Mouse (Mus musculus): ENCODE measurements around the gene Hps5. TPM values are rescaled to one million over a fixed set of nuclear protein-coding genes. Genes with fewer than 3 reads are reported as not detected.
"Not testable (repeated sequence)": the region's sequence is repeated elsewhere in the genome, so short reads cannot be mapped to it uniquely, and the experiment has no call there.

Hps5 gene
- total RNA-seq (2017), result 32.3 and 33.0 TPM in 2 replicates

- peak; percentile 96 for ATAC-seq (replicated peaks; ENCODE audit: low read depth, poor library complexity, severe bottlenecking)
Measured at GRCm38 (mm10) chr7:46795287-46796205, at the start of gene Hps5, which contains the start of gene Gtf2h1. Gene Hps5 (minus strand): TSS chr7:46796064. Gene Gtf2h1 (plus strand): TSS chr7:46796103.

- ATAC-seq (replicated peaks; ENCODE audit: low read depth, poor library complexity, severe bottlenecking), result peak; percentile 76
Measured at GRCm38 (mm10) chr7:46845211-46845977, 49.5 kb upstream of the Hps5 start.

DNA sequence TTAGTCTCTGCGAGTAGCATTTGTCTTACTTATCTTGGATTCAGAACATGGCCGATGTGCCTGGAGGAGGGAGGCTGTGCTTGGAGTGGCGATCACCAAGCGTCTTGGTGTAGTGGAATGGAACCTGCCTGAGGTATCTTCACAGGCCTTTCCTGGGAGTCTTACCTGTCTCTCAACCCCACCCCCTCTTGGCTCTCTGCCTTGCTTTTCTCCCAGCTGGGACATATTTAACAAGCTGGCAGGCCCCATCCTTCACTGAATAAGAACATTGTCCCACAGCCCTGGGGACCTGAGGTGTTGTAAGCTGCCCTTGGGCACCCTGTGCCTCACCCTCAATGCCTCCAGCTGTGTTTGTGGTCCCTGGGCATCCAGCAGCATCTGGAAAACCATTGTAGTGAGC is 47.7 kb upstream of the Hps5 start:
- no peak for ATAC-seq (replicated peaks; ENCODE audit: low read depth, poor library complexity, severe bottlenecking)

DNA sequence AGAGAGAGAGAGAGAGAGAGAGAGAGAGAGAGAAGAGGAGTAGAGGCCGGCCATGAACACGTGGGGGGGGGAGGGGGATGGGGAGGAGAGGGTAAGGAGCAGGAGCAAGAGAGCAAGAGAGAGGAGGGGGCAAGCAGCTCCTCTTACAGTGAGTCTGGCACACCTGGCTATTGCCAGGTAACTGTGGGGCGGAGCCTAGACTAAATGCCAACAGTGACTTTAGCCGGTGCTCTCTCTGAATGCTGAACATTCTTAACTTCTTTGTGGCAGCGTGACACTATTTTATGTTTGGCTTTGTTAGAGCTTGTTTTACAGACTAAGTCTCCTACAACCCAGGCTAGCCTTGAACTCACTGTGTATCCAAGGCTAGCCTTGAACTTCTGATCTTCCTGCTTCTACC is 46.4 kb upstream of the Hps5 start:
- no peak for ATAC-seq (replicated peaks; ENCODE audit: low read depth, poor library complexity, severe bottlenecking)

DNA sequence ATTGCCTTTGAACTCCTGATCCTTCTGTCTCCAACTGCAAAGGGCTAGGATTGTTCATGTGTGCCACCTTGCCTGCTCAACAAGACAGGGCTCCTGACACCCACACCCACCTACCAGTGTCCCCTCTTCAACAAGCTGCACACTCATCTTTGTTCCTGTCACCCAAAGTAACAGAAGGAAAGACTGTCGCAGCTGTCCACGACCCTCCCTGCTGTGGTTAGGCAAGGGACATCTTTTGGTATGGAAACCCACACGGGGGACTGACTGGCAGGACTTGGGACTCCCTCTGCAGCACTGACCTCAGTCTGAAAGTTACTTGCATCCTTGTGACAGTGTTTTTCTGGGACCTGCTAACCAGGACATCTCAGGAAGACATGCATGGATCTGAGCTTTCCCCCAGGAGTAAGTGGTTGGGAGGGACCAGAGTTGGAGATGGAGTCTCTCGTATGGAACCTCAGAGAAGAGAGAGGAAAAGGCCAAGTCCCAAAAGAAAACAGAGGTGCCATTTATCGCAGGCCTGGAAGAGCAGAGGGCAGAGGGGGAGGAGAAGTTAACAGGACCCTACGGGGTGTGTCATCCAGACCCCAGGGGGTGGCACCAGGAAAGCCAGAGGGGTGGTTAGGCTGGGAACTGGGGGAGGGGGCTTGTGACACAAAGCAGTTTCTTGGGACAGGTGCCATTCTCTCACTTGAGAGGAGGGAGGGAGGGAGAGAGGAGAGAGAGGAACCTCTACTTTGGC is 45.1 kb upstream of the Hps5 start, which contains the start of gene Ldha:
Ldha (plus strand) TSS at position 689 of the 739 bp plus-strand sequence.
- ATAC-seq (replicated peaks; ENCODE audit: low read depth, poor library complexity, severe bottlenecking), result no peak

- no peak for ATAC-seq (replicated peaks; ENCODE audit: low read depth, poor library complexity, severe bottlenecking)
Measured at GRCm38 (mm10) chr7:46840326-46840725, 44.5 kb upstream of the Hps5 start.

DNA sequence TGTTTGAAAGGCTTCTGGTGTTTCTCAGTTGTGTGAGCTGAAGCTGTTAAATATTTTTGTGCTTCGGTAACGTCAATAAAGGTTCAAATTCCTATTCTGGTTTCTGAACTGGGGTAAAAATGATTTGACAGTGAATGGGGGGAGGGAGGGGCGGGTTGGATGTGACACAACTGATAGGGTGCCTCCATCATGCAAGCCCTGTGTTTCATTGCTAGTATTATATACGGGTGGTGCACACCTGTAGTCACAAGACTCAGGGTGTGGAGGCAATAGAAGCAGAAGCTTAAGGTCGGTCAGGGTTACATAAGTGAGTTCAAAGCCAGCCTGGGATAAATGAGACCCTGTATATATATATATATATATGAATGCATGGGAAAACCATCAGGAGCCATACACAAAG is 44.0 kb upstream of the Hps5 start:
- ATAC-seq (replicated peaks; ENCODE audit: low read depth, poor library complexity, severe bottlenecking), result no peak

GRCm38 (mm10) chr7:46839446-46839845 is 43.6 kb upstream of the Hps5 start:
- ATAC-seq (replicated peaks; ENCODE audit: low read depth, poor library complexity, severe bottlenecking), result no peak

- peak; percentile 87 for ATAC-seq (replicated peaks; ENCODE audit: low read depth, poor library complexity, severe bottlenecking)
Measured at GRCm38 (mm10) chr7:46838891-46839302, 43.0 kb upstream of the Hps5 start.

DNA sequence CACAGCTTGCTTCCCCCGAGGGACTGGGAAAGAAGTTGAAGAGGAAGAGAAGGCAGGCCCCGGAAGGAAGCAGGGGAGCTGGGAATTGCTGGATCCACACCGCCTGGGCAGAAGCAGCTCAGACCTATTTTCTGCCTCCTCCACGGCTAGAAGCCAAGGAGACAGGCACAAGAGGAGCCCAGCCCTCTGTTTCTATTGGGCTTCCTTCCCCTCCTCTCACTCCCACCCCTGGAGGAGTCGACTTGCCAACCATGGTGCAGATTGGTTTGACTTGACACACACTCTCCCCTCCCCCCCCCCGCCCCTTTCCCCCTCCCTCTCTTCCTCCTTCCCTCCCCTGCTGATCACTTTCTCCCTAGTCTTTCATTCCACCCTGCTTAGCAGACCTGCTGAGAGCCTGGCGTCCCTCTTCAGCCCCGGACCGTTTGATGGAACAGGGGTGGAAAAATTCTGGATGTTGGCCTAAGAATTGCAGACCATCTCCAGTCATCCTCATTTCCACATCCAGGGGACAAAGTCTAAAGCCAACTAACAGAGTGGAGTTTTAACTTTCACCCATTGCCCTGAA is 42.3 kb upstream of the Hps5 start:
- ATAC-seq (replicated peaks; ENCODE audit: low read depth, poor library complexity, severe bottlenecking), result peak; percentile 57

DNA sequence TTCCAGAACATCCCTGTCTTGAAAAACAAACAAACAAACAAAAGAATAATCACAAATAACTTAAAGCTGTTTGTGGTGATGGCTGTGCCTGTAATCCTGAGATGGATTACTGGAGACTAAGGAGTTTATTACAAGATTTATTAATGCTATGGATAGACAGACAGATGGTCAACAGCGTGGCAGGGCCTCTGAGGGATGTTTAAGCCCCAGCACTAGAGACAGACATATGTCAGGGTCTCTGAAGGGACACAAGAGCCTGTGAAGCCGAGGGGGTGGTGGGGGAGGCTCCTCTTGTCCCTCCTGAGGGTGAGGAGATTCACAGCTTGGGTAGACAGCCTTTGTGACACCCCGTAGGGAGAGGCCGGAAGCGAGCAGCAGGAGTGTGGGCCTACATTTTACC is 41.2 kb upstream of the Hps5 start:
- ATAC-seq (replicated peaks; ENCODE audit: low read depth, poor library complexity, severe bottlenecking), result no peak

- no peak for ATAC-seq (replicated peaks; ENCODE audit: low read depth, poor library complexity, severe bottlenecking)
Measured at GRCm38 (mm10) chr7:46836357-46836756, 40.5 kb upstream of the Hps5 start.

DNA sequence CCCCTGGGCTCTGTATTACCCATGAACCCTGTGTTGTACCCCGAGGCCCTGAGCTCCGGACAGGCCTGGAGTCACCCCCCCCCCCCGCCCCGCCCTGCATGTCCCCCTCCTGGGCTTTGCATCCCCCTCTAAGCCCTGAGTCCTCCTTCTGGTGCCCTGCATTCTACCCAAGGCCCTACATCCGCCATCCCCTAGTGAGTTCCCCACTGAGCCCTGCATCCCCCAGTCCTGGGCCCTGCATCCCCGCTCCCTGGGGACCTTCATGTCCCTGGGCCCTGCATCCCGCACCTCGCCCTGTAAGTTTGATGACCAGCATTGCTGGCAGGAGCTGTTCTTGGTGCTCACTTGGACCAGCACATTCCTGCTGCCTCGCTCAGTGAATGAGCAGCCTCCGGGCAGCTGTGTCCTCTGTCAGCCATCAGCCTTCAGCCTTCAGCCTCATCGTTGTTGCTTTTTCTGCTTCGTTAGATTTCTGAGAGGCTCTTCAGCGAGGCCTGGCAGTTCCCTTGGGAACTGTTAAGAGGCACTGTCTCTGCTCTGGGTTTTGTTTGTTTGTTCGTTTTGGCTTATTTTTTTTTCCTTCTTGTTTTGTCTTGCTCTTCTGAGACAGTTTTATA is 39.2 kb upstream of the Hps5 start:
- no peak for ATAC-seq (replicated peaks; ENCODE audit: low read depth, poor library complexity, severe bottlenecking)

DNA sequence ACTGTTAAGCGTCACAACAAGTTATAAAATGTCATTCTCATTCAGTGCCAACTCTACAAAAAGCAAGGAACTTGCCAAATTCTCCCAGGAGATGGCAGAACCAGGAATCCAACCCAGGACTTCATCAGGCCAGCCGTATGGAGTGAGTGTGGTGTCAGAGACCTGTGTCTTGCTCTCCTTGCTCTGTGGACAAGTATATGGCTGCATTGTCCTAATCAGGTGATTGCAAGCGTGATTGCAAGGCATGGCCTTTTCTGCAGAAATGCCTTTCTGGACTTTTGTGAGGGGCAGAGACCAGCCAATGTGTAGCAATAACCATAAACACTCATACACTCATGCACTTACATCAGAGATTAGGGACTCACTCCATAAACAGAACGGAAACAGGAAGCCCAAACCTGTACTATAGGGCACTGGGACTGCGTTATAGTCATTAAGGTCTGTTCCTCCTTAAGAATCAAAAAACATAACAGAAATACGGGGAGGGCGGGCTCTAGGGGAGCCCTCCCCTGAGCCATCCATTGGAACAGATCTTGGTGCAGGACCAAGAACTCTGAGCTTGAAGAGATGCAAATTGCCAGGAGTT is 37.9 kb upstream of the Hps5 start:
- 0 out of 2 replicates have a peak, but pooled peaks have one; percentile 13 for ATAC-seq (replicated peaks; ENCODE audit: low read depth, poor library complexity, severe bottlenecking)

GRCm38 (mm10) chr7:46833266-46833665 is 37.4 kb upstream of the Hps5 start:
- ATAC-seq (replicated peaks; ENCODE audit: low read depth, poor library complexity, severe bottlenecking), result peak; percentile 82

DNA sequence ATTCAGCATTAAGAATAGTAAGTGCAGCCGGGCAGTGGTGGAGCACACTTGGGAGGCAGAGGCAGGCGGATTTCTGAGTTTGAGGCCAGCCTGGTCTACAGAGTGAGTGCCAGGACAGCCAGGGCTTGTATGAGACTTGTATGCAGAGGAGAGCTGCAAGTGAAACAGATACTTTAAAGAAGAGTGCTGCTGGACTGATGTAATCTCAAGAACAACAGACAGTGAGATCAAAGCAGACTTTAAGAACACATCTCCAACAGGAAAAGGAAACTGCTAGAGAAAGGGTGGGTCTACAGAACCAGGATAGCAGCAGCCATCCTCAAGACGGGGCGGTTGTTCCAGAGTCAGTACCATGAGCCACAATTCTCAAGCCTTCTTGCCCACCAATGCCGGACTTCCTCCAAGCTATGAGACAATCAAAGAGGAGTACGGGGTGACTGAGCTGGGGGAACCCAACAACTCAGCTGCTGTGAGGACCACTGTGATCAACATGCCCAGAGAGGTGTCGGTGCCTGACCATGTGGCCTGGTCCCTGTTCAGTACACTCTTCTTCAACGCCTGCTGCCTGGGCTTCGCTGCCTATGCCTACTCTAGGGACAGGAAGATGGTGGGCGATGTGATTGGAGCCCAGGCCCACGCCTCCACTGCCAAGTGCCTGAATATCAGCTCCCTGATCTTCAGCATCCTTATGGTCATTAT is 36.4 kb upstream of the Hps5 start:
- not testable (repeated sequence) for ATAC-seq (replicated peaks; ENCODE audit: low read depth, poor library complexity, severe bottlenecking)

GRCm38 (mm10) chr7:46831693-46832092 is 35.8 kb upstream of the Hps5 start:
- no peak for ATAC-seq (replicated peaks; ENCODE audit: low read depth, poor library complexity, severe bottlenecking)

GRCm38 (mm10) chr7:46830799-46831590 is 35.1 kb upstream of the Hps5 start:
- ATAC-seq (replicated peaks; ENCODE audit: low read depth, poor library complexity, severe bottlenecking), result peak; percentile 70
